Mouse (Mus musculus): ENCODE measurements at regions not wholly inside any gene's neighbourhood (a gene's known extent, or its start where the extent isn't known, plus 50 kb on each side); places are given as distances from the start of the nearest gene placed in this dataset.

DNA sequence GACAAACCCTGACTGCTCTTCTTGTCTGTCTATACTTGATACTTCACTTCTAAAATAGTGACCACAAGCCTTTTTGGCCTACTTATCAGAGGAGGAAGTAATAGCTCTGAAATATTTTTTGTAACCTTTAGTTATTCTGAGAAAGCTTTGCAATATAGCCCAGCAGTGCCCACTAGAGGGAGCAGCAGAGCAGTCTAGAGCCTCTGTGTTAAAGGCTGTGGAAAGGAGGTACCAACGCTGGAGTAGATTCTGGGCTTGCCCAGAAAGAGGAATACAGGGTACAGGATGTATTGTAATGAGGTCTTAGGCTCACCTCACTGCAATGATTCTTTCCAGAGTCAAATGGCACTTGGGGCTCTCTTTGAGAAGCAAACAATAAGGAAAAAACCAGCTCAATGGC is 151.1 kb downstream of the Dmrta2 start:
- no peak for TF ChIP-seq POLR2A (IDR thresholded peaks at IDR 0.05; ENCODE audit: borderline replicate concordance, insufficient read depth, low read length)
- TF ChIP-seq CTCF (IDR thresholded peaks at IDR 0.05; ENCODE audit: borderline replicate concordance, insufficient read depth, low read depth, low read length), result peak; percentile 59; the same call in 1 of the 2 replicates

Data from cerebellum, adult 2 months (tissue).